Mouse (Mus musculus) monocyte, adult 5-6 weeks (primary cell): ENCODE measurements around the gene Nlrc5. TPM values are rescaled to one million over a fixed set of nuclear protein-coding genes. Genes with fewer than 3 reads are reported as not detected.

Experiments used
- ATAC-seq: fragments of 153-309, 156-312 bp; replicated peaks from 2 replicates; pipeline ENCODE4 v1.8.0; 2017; ENCODE audit warnings: mild to moderate bottlenecking; ENCODE audit not compliant: low TSS enrichment, insufficient number of reproducible peaks, severe bottlenecking, poor library complexity, low FRiP score
- total RNA-seq: library from RNA; stranded (forward); fragments of 200-1000, 200-491, 200-594 nt; gene quantifications from 3 replicates; pipeline ENCODE4 v1.2.3, GENCODE M21; 2017

Nlrc5 gene
- total RNA-seq, 1 experiment from 2014 or later, result 77.4 TPM

DNA sequence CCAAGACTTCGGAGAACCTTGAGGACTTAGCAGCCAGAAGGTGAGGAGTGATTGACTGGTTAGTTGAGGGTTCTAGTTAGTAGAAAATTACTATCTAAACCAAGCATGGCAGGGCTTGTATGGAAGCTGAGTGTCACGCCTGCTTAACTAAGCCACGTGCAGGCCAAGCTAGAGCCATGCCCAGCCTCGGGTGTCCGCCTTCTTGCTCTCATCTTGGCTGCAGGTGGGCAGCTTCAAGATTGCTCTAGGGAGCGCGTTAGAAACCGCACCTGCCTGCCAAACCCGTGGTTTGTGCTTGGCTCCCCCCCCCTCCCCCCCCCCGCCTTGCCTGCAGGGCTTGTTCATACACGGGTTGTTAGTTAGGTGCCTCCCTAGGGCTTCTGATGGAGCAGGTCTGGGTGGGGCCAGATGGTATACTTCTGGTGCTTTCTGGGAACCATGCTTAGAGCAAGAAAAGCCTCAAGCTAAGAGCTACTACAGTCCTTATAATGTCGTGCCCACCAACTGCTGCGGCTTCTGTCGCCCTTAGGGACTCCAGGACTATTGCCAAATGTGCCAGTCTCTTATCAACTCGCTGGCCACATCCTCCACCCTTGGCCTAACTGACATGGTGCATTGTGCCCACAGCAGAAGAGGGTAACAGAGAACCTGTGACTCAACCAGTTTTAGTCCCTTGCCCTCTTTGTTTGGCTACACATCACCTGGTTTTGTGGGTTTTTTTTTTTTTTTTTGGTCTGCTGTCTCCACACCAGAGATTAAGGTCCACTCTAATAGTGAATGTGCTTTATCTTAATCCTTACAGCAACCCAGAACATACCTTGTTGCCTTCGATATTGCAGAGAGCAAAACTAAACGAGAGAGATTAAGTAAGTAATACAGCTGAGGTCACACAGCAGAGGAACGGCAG is 107.0 kb downstream of the Nlrc5 start:
- peak; percentile 48; the same call in 1 of the 2 replicates for ATAC-seq

- no peak for ATAC-seq
These were observed 109.8 kb downstream of the Nlrc5 start for GRCm38 (mm10) chr8:94543981-94544380.

DNA sequence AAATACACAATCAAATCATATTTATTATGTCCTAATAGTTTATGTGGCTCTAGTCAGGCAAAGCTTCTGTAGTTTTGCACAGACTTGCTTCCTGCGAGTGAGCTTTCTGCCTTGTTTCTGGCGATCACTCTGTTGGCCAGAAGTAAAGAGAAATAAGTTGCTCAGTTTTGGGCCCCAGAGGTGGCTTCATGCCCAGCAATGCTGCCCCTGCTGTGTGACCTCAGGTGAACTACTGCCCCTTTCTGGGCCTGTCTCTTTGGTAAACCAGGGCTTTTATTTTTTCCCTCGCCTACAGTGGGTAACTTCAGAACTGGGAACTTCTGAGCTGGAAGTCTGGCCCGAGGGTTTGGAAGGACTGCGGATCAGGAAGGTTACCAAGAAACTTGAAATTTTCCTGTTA is 114.9 kb downstream of the Nlrc5 start:
- no peak for ATAC-seq

DNA sequence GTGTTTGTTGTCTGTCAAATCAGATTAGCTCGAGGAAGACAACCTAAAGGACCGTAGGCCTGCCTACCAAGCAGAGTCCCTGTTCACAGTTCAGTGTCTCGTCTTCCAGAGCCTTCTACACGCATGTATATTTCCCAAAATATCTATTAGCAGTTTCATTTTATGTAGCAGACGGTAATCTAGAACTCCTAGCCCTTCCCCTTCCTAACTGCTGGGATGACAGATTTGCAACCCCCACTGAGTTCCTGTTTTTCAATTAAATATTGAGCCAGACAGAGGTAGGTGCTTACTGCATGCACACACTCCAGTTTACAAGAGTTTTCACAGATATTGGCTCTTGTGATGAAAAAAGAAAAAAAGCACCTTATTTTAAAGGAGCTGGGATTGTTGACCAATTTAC is 115.3 kb downstream of the Nlrc5 start:
- no peak for ATAC-seq

DNA sequence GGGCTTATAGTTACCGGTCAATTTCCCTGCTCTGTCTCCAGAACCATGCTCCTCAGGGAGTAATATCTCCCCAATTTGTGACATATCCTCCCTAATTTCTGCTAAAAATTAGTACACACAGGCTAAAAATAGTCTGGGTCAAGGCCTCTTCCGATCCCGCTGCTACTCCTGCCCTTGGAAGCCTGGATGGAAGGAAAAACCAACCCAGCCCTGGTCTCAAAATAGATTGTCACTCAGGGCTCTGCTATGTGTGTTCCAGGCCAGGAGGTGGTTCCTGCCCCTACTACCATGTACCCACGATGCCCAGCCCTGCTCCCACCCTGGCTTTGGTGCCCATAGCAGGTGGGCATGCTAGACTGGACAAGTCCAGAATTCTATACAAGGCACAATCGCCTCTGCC is 115.8 kb downstream of the Nlrc5 start:
- no peak for ATAC-seq

DNA sequence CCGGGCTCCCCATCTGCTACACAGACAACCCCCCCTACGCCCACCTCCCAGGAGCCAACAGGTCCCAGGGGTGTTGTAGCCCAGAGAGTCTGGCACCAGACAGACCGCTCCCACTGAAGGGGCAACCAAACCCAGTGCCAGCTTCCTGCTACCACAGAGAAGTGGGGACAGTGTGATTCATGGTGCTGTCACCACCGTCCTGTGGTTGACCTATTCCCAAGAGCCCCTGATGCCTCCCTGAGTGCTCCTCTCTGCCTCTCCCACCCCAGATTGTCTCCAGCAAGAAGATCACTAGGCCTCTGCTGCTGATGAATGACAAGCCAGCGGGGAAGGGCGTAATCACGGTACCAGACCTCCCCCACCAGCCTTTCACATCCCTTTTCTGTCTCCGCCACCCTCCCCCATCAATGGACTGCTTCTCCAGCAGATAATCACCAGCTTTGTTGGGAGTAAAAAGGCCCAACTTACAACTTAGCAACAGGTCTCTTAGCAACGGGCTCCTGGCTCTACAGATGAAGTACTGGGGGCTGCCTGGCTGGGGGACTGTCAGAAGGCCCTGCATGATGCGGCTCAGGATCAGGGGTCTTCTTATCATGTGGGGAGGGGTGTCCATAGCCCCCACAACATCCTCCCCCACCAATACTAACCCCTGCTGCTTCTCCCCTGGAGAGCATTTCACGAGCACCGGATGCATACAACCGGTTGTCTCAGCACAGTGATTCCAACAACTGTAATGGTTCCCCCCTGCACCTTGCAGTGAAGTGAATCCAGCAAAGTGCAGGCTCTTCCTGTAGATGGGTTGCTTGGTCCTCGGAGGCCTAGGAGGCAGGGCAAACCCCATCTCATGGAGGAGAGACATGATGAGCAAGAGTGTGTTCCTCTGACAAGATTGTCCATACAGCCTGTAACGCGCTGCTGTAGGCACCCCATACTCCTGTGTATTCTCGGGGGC is 117.6 kb downstream of the Nlrc5 start:
- ATAC-seq, result peak; percentile 54; the same call in 1 of the 2 replicates

DNA sequence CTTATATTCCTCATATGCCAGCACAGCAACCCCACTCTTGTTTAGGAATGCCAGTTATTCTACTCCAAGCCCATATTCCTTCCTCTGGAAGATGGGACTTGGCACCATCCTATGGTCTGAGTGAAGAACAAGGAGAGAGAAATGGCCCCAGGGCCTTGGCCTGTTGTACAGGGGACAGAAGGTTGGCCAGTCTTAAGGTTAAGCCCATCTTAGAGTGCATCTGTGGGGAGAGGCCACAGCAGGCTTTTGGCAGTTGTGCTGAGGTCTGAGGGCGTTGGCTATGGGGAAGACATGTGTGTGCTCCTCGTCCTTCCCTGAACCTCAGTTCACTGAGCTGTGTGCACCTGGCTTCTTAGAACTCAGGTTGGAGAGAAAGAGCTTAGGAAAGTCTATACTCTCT is 118.5 kb downstream of the Nlrc5 start:
- ATAC-seq, result no peak

DNA sequence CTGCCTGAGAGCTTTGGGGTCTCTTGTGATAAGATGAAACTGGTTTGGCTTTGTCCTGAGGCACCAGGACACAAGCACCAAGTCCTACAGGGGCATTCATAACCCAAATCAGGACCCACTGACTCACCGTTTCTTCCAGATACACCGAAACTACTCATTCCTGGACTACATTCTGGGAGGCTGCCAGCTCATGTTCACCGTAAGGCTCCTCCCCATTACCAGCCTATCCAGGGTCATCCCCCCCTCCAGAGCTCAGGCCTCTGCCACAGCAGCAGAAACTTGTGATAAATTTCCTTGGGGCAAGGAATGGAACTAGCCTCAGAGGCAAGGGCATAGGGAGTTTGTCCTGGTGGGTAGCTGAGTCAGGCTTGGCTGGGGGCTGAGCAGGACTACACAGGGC is 123.1 kb downstream of the Nlrc5 start:
- no peak for ATAC-seq

- ATAC-seq, result no peak
These were observed 127.1 kb downstream of the Nlrc5 start for GRCm38 (mm10) chr8:94561256-94561655.

DNA sequence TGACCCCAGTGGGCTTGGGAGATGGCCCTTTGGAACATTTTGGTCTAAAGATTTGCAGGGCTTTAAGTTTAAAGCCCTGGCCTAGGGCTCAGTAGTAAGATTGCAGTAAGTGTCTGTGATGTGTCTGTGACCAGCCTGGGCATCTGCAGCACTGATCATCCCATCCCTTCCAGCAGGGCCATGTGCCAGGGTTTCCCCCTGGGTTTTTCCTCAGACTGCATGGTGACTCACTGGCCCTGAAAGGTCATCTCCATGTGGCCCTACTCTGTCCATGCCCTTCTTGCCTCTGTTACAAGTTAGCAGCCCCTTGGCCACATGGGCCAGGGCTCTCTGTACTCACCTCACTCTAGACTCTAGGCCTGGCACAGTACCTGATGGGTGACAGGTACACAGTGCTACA is 130.3 kb downstream of the Nlrc5 start:
- ATAC-seq, result no peak

GRCm38 (mm10) chr8:94566033-94566432 is 131.9 kb downstream of the Nlrc5 start:
- no peak for ATAC-seq

- ATAC-seq, result no peak
These were observed 132.4 kb downstream of the Nlrc5 start for GRCm38 (mm10) chr8:94566446-94567158.

DNA sequence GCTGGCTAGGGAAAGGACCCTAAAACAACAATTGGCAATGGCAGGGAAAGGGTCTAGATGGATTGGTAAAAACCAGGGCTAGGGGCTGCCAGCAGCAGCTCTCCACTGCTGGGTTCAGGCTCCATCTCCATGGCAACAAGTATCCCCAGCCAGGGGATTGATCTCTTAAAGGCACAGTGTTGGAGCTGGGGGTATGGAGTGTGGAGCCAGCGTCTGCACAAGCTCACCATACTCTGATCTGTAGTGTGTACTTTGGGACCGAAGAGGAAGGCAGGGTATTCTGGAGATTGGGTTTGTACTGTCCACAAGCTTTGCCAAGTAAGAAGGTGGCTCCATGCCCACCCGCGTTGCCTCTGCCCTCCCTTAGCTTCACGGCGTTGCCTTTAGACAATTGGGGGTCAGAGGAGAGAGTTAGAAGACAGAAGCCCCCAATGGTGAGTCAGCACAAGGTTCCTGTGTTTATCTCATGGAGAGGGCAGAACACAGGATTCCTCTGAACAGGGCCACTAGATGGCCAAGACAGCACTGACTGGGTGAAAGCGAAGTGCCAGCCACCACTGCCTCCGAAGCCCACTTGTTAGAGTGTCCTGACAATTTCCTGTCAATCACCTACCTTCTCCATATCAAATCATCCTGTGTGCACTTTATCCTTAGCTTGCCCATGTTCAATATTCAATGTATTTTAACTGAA is 133.1 kb downstream of the Nlrc5 start:
- no peak for ATAC-seq

DNA sequence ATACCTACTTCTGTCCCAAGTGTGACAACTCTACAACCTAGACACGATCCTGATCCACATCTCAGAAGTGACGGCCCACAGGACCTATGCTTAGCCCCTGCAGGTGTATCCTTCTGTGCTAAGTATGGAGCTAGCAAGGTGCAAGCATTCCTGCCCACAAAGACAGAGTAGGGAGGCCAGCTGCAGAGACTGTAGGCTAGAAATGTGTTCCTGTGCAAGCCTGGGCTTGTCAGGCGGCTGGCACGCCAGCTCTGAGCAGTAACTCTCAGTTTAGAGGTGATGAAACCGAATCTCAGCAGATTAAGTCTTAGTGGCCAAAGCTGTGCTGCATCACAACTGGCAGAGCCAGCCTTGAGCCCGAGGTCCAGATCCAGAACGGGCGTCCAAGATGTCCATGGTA is 133.9 kb downstream of the Nlrc5 start:
- no peak for ATAC-seq

GRCm38 (mm10) chr8:94569419-94569818 is 135.3 kb downstream of the Nlrc5 start:
- ATAC-seq, result no peak

- ATAC-seq, result no peak
These were observed 137.7 kb downstream of the Nlrc5 start for GRCm38 (mm10) chr8:94571896-94572295.

GRCm38 (mm10) chr8:94574159-94574907 is 140.2 kb downstream of the Nlrc5 start:
- ATAC-seq, result no peak

DNA sequence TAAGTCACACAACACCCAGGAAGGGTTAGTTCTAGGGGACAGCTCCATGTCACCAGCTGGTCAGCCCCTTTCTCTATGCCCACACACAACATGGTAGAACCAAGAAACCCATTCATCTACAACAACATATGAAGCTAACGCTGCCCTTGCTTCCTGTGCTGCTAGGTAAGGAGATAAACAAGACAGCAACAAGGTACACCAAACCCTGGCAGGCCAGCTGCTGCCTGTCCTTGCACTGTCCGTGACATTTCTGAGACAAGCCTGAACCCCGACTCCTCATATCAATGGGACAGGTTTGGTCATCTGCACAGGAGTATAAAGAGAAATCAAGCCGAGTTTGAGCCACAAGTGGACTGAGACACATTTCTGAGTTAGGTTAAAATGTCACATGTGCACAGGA is 141.0 kb downstream of the Nlrc5 start:
- no peak for ATAC-seq
